Mouse (Mus musculus) thymus, adult 18-20 months (tissue): ENCODE measurements around the gene Gm20547.

Experiments used
- DNase-seq, 2 experiments: peaks; one replicate each; pipeline ENCODE4 v3.0.0; 2022; ENCODE audit warnings: mixed read lengths in 2 of 2

The Gm20547 gene

GRCm38 (mm10) chr17:34895724-34896123, 13.9 kb upstream of the Gm20547 start:
- no peak for DNase-seq

DNA sequence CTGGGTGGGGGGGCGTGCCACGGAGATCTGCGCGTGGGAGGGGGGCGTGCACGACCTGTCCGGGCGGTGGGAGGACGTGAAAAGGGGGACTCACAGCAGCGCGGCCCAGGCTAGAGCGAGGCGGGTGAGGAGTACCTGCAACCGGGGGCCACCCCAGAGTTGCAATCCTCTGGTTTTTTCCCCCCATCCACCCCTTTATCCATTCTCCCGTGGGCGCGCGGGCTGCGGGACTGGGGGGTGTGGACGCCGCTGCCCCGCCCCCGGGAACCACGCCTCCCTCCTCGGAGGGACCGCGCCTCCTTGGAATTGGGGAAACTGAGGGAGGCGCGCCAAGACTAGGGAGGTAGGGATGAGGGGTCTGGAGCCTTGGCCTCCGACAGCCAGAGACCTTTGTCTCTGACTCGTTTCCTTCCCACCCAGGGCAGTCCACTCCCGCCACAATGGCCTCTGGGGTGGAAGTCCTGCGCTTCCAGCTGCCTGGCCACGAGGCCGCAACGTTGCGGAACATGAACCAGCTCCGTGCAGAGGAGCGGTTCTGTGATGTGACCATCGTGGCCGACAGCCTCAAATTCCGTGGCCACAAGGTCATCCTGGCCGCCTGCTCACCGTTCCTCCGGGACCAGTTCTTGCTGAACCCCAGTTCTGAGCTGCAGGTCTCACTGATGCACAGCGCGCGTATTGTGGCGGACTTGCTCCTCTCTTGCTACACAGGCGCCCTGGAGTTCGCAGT, 13.1 kb upstream of the Gm20547 start:
- DNase-seq = peak; percentile 38 to 56

DNA sequence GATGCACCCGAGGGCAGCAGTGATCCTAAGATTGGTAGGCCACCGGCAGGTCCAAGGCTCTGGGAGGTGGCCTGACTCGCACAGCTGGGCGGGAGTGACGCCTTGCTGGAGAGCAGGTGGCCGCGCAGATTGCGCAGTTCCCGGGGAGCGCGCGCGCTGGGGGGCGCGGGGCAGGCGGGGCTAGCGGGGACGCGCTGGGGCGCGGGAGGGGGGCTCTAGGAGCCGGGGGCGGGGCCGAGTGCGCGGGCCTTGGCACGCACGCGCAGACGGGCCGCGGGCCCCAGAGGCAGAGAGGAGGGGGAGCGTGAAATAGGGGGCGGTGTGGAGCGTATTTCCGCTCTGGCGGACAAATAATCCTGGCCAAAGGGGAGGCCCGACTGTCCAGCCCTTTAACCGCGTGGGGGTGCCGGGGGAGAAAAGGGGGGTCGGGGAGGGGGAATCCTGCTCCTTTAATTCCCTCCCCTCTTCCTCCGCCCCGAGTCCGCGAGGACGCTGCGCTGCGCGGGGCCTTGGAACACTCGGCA, 12.3 kb upstream of the Gm20547 start:
- DNase-seq = peak; percentile 82 to 84

GRCm38 (mm10) chr17:34893072-34893824, 11.4 kb upstream of the Gm20547 start:
- DNase-seq = no peak

GRCm38 (mm10) chr17:34891377-34891776, 9.5 kb upstream of the Gm20547 start:
- DNase-seq = no peak

- no peak for DNase-seq
These were observed 8.4 kb upstream of the Gm20547 start for GRCm38 (mm10) chr17:34890074-34890743.

DNA sequence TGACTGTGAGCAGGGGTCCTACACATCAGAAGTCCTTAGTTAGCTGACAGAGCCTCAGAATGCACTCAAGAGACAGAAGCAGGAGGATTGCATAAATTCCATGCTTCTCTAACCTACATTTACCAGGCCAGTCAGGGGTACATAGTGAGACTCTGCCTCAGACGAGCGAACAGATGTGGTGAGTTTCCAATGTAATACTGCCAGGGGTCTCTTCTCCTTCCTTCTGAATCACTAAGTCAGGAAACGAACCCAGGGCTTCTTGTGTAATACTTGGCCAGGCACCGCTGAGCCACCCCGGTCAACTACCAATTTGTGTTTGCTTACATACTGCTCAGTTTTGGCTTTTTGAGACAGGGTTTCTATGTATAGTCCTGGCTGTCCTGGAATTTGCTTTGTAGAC, 6.1 kb upstream of the Gm20547 start:
- DNase-seq = no peak

- DNase-seq = no peak
These were observed 3.8 kb upstream of the Gm20547 start for GRCm38 (mm10) chr17:34885615-34886014.

DNA sequence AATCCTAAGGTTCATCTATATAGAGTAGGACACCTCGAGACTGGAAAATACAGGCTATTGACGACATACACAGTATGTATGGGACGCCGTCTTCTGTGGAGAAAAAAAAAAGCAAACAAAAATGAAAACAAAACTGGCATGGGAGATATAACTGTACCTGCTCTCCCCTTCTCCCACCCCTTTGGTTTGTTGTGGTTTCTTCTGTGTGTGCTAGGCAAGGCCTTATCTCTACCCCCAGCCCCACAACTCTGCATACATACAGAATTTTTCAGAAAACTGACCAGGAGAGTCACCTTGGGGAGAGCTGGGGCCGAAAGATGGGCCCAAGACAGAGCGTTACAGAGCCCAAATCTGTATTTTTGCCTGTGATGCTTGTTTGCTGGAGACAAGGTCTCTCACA, 2.9 kb upstream of the Gm20547 start:
- DNase-seq = no peak

GRCm38 (mm10) chr17:34883332-34883731, 1.5 kb upstream of the Gm20547 start:
- DNase-seq = no peak

DNA sequence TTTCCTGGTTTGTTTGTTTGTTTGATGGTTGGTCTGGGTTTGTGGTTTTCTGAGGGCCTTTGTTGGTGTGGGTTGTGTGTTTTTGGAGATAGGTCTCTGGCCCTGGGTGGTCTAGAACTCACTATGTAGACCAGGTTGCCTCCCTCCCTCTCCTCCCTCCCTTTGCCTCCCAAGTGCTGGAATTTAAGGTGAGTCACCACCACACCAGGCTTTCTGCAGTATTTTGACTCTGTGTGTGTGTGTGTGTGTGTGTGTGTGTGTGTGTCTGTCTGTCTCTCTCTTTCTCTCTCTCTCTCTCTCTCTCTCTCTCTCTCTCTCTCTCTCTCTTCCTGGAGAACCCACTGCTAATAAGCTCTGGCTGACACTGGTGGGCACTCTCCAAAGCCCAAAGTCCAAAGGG, 676 bp downstream of the Gm20547 start:
- no peak for DNase-seq

DNA sequence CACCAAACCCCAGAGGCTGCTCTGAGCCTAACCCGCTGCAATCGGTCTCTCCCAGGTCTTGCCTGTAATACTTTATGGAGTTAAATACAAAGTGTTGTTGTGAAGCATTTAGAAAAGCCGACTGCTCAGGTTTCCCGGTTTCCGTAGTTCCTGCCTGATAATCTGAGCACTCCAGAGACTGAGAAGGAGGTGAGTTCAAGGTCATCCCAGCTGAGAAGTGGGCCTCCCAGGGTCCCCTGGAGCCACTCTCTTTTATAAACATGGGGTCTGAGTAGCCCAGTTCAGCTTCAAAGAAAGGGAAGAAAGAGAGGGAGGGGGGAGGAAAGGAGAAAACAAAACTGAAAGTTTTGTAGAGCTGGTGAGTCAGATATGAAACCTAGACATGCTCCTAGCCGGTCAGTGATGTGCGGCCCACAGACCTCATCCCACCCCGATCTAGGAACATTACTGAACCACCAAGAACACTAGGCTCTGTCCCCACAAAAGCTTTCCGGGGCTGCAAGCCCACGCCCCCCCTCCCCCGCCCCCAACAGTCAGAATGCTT, 2.4 kb downstream of the Gm20547 start, which contains the start of gene Zbtb12:
Gene Zbtb12, plus strand, starts transcription at position 148 of the 544 bp plus-strand sequence.
- DNase-seq = no peak

DNA sequence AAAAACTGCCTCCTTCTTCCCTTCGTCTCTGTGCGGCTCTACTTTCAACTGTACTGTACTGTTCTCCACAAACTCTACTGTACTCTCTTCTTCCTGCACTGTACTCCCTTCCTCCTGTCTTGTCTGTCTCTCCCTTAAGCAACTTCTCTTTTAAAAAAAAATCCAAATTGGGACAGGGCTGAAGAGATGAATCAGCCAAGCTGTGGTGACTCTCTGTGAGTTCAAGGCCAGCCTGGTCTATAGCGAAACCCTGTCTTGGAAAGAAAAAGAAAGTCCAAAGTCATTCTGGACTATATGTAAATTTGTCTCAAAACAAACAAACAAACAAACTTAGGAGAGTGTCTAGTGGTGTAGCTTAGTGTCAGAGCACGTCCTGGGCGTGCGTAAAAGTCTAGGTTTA, 7.5 kb downstream of the Gm20547 start:
- DNase-seq = no peak

DNA sequence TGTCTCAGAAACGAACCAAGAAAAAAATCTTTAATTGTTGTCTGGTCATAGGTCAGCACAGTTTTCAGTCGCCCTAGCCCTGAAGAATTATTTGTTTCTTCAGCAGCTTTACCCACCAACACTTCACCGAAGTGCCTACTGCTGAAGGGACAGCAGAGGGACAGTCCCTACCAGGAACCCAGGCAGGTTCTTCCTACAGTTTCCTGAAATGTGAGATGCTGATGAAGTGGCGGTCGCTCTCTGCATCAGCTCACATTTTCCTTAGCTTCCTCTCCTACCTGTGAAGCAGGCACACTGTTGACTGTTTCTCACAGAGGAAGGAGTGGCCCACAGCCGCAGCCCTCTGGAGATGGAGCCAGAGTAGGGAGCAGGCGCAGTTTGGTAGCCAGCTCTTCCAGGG, 15.9 kb downstream of the Gm20547 start:
- DNase-seq = no peak

- DNase-seq = no peak
These were observed 19.3 kb downstream of the Gm20547 start, which contains the start of gene Cfb for GRCm38 (mm10) chr17:34862416-34863081. Cfb (minus strand) TSS chr17:34862518.

GRCm38 (mm10) chr17:34861704-34862415, 20.0 kb downstream of the Gm20547 start:
- DNase-seq = no peak

DNA sequence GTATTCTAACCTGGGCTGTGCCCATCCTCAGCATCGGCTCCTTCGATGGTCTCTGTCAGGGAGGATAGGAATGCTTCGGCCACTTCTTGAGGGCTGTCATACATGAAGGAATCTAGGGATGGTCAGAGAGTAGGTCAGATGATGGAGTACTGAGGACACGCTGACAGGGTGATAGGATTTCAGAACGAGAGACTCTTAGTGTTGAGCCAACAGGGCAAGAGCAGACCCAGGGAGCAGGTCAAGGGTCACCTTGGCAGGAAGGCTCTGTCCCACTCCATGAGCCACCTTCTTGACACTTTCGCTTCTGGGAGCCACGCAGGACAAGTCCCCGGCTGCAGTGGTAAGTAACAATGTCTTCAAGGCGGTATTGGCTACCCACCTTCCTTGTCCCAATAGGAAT, 21.3 kb downstream of the Gm20547 start:
- no peak for DNase-seq

GRCm38 (mm10) chr17:34858670-34859069, 23.2 kb downstream of the Gm20547 start:
- peak in 1 of 2 experiments; percentile 1 for DNase-seq

DNA sequence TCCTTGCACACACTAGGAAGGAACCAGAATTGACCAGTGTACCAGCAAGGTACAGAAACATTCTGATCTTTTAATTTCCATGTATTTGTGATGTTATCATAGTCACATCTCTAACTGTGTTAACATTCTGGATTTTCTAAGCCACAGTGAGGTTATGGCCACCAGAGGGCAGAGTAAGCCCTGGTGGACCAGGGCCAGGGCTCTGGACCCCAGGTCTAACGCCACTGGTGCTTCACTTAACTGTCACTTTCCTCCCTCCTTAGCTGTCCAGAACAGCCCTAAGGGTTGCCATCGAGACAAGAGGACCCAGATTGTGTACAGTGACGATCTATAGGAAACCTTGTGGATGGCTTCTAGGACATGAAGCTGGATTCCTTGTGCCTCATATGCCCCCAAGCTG, 26.0 kb downstream of the Gm20547 start:
- no peak for DNase-seq

DNA sequence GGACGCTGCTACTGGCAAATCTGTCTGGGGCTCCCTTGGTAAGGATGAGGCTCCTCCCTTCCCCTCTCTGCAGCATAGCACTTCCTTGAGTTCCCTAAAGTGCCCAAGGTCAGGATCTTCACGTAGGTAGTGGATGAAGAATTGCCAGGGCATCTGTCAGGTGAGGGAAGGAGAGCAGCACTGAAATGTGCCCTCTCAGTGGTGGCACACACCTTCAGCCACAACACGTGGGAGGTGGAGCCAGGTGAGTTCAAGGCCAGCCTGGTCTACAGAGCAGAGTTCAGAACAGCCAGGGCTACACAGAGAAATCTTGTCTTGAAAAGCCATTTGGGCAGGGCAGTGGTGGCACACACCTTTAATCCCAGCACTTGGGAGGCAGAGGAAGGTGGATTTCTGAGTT, 27.1 kb downstream of the Gm20547 start:
- DNase-seq = no peak

- no peak for DNase-seq
These were observed 28.3 kb downstream of the Gm20547 start for GRCm38 (mm10) chr17:34853511-34853910.
